Mouse (Mus musculus): ENCODE data around the gene Elavl1. TPM values are rescaled to one million over a fixed set of nuclear protein-coding genes. Genes with fewer than 3 reads are reported as not detected.

Gene Elavl1
- polyA plus RNA-seq, 1 experiment from 2014 or later, result 319 TPM

DNA sequence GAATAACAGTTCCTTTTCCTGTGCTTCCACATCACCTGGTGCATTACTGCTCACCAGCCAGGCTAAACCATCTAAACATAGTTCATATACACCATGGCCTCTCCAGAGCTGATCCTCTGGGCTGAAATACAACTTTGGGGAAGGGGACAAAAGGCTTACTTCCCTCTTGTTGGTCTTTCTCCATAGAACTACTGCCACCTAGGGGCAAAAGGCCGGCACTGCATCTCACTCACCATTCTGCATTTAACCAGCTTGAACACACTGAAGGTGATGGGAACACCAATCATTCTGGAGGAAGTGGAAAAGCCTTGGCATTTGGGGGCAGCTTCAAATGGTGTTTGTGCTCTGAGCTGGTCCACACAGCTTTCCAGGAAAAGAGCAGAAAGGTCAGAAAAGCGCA lies 2.7 kb downstream of the Elavl1 start:
- Histone ChIP-seq H3K4me3 (ENCODE audit: low read depth, low read length) (no peak overlapping the region), H3K27ac (ENCODE audit: low read depth) (no peak overlapping the region), H3K9ac (no peak overlapping the region), H3K4me1 (ENCODE audit: insufficient read depth) (peaks cover 7% of the 10 kb centered on the region), H3K36me3 (ENCODE audit: insufficient read depth) (peaks cover 40% of the 10 kb centered on the region), H3K4me2 (peak overlapping the region; percentile 91; the same call in 1 of the 2 replicates), H3K27me3 (ENCODE audit: insufficient read depth, low read length) (no peaks in the 10 kb centered on the region), H3K9me3 (ENCODE audit: low read depth, low read length) (no peaks in the 10 kb centered on the region)
- WGBS, result 20% methylated on average over 2 of the region's 2 CpGs
- DNase-seq (peak; percentile 94), ATAC-seq (ENCODE audit: insufficient read depth) (no peak)
- peak; percentile 89 for TF ChIP-seq CTCF (IDR thresholded peaks at IDR 0.05; ENCODE audit: low read depth)

DNA sequence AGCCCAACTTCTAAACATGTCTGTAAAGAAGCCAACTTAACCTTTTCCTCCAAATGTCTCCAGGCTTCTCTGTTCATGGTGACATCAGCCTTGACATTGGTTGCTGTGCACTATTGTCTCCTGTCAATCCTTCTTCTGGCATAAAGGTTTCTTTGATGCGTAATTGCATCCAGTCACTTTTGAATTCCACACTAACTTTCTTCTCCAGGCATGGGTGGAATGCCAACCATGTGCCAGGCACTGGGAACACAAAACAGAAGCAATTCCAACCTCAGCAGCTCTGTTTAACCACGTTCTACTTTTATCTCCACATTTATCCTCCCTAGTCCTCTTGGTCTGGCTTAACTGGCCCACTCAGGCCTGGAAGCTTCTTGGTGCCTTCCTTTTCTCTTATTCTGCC lies 4.2 kb downstream of the Elavl1 start:
- Histone ChIP-seq H3K36me3 (ENCODE audit: insufficient read depth) (peaks cover 39% of the 10 kb centered on the region), H3K27ac (ENCODE audit: low read depth) (no peak overlapping the region), H3K4me2 (no peak overlapping the region), H3K27me3 (ENCODE audit: insufficient read depth, low read length) (no peaks in the 10 kb centered on the region), H3K4me1 (ENCODE audit: insufficient read depth) (peaks cover 7% of the 10 kb centered on the region), H3K4me3 (ENCODE audit: low read depth, low read length) (no peak overlapping the region), H3K9me3 (ENCODE audit: low read depth, low read length) (no peaks in the 10 kb centered on the region), H3K9ac (no peak overlapping the region)
- 82% methylated on average over 2 of the region's 2 CpGs for WGBS
- TF ChIP-seq CTCF (IDR thresholded peaks at IDR 0.05; ENCODE audit: low read depth), result no peak
- ATAC-seq (ENCODE audit: insufficient read depth) (no peak), DNase-seq (no peak)

DNA sequence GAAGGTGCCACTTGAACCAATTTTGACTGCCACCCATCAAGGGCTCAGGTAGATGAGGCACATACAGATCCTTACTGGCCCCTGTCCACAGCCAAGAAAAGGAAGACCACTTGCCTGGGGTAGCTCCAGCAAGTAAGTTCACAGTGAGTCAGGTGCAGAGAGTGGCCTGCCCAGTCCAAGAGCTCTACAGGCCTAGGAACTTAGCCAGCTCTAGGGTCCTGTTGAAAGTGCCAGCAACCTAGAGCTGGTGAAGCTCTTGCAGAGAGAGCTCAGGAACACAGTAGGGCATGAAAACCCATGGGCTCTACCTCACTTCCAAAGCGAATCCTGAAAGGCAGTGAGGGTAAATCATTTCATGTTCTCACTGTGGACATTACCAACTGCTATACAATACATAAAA lies 4.8 kb downstream of the Elavl1 start:
- no peaks in the 10 kb centered on the region for H3K27me3 ChIP-seq (ENCODE audit: insufficient read depth, low read length)
- peaks cover 39% of the 10 kb centered on the region for H3K36me3 ChIP-seq (ENCODE audit: insufficient read depth)
- H3K9me3 ChIP-seq (ENCODE audit: low read depth, low read length), result no peaks in the 10 kb centered on the region
- ATAC-seq (ENCODE audit: insufficient read depth) (no peak), DNase-seq (no peak)
- no peak overlapping the region for H3K4me2 ChIP-seq
- peaks cover 7% of the 10 kb centered on the region for H3K4me1 ChIP-seq (ENCODE audit: insufficient read depth)
- no peak for TF ChIP-seq CTCF (IDR thresholded peaks at IDR 0.05; ENCODE audit: low read depth)
- WGBS, result 100% methylated on average over 1 of the region's 1 CpGs
- H3K9ac ChIP-seq, result no peak overlapping the region
- H3K4me3 ChIP-seq (ENCODE audit: low read depth, low read length), result no peak overlapping the region
- no peak overlapping the region for H3K27ac ChIP-seq (ENCODE audit: low read depth)

DNA sequence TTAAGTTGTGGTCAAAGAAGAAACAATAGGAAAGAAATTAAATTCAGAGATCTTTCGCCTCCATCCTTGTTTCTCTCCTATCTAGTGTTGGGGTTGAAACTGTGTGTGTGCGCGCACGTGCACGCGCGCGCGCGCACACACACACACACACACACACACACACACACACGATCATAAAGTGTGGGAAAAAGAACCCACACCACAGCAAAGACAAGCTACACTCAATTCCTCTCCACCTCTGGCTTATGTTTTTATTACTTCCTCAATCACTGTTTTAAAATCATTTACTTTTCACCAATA lies 5.7 kb downstream of the Elavl1 start:
- WGBS, result 95% methylated on average over 11 of the region's 11 CpGs
- ATAC-seq (ENCODE audit: insufficient read depth), result no peak
- peaks cover 7% of the 10 kb centered on the region for H3K4me1 ChIP-seq (ENCODE audit: insufficient read depth)

DNA sequence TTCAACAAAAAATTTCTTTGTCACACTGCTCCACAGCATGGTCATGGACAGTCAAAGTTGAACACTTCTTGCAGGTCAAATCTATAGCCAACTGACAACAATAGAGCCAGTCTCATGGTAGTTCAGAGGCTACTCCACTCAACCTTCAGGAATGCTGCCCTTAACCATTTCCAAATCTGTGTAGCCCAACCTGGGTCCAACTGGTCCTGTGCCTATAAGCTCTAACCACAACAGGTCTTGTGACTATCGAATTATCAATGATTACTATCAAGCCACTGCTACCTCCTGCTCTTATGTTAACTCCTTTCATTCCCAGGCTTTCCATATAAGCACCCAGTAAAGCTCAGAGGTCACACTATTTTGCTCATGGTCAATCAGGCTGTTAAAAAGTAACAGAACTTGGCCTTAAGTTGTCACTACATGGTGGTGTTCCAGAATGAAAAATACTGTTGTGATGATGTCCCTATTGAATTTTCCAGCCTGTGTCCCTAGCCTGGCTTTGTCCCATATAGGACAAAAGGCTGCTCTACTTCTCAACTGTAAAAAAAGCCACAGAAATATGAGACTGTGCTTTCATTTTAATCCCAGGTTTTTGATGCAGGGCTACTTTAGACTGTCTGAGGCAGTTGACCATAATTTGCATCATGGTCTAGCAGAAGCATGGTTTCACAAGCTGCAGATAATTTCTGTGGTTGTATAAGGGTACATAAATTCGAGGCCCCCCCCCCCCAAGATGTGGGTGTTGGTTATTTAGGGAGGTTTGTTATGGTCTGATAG lies 6.2 kb downstream of the Elavl1 start:
- Histone ChIP-seq H3K9me3 (ENCODE audit: low read depth, low read length) (no peaks in the 10 kb centered on the region), H3K4me2 (no peak overlapping the region), H3K27ac (ENCODE audit: low read depth) (no peak overlapping the region), H3K9ac (no peak overlapping the region), H3K36me3 (ENCODE audit: insufficient read depth) (peaks cover 39% of the 10 kb centered on the region), H3K4me1 (ENCODE audit: insufficient read depth) (peaks cover 7% of the 10 kb centered on the region), H3K27me3 (ENCODE audit: insufficient read depth, low read length) (no peaks in the 10 kb centered on the region), H3K4me3 (ENCODE audit: low read depth, low read length) (no peak overlapping the region)
- DNase-seq, result no peak
- no peak for TF ChIP-seq CTCF (IDR thresholded peaks at IDR 0.05; ENCODE audit: low read depth)
- WGBS, result 79% methylated on average over 2 of the region's 2 CpGs
- no peak for ATAC-seq (ENCODE audit: insufficient read depth)

More for the DNA sequence above, 5.7 kb downstream of the Elavl1 start:
- Histone ChIP-seq H3K27me3 (ENCODE audit: insufficient read depth, low read length) (no peaks in the 10 kb centered on the region), H3K9me3 (ENCODE audit: low read depth, low read length) (no peaks in the 10 kb centered on the region), H3K27ac (ENCODE audit: low read depth) (no peak overlapping the region), H3K4me2 (no peak overlapping the region), H3K36me3 (ENCODE audit: insufficient read depth) (peaks cover 39% of the 10 kb centered on the region), H3K9ac (no peak overlapping the region), H3K4me3 (ENCODE audit: low read depth, low read length) (no peak overlapping the region)
- DNase-seq, result no peak
- TF ChIP-seq CTCF (IDR thresholded peaks at IDR 0.05; ENCODE audit: low read depth), result no peak

DNA sequence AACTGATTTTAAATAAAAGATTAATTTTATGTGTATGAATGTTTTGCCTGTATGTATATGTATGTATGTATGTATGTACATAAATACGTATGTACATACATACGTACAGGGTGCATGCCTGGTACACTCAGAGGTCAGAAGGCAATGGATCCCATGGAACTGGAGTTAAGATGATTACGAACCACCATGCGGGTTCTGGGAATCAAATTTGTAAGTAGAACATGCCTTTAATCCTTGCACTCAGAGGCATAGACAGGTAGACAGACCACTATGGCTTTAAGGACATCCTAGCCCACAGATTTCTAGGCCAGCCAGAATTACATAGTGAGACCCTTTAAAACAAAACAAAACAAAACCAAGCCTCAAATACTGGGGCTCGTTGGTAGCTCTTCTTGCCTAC lies 7.1 kb downstream of the Elavl1 start:
- DNase-seq (no peak), ATAC-seq (ENCODE audit: insufficient read depth) (no peak)
- Histone ChIP-seq H3K36me3 (ENCODE audit: insufficient read depth) (peaks cover 39% of the 10 kb centered on the region), H3K9me3 (ENCODE audit: low read depth, low read length) (no peaks in the 10 kb centered on the region), H3K27ac (ENCODE audit: low read depth) (no peak overlapping the region), H3K4me3 (ENCODE audit: low read depth, low read length) (no peak overlapping the region), H3K4me2 (no peak overlapping the region), H3K9ac (no peak overlapping the region), H3K4me1 (ENCODE audit: insufficient read depth) (peaks cover under 1% of the 10 kb centered on the region; the same call in 1 of the 2 replicates), H3K27me3 (ENCODE audit: insufficient read depth, low read length) (no peaks in the 10 kb centered on the region)
- 85% methylated on average over 5 of the region's 5 CpGs for WGBS
- TF ChIP-seq CTCF (IDR thresholded peaks at IDR 0.05; ENCODE audit: low read depth), result no peak

DNA sequence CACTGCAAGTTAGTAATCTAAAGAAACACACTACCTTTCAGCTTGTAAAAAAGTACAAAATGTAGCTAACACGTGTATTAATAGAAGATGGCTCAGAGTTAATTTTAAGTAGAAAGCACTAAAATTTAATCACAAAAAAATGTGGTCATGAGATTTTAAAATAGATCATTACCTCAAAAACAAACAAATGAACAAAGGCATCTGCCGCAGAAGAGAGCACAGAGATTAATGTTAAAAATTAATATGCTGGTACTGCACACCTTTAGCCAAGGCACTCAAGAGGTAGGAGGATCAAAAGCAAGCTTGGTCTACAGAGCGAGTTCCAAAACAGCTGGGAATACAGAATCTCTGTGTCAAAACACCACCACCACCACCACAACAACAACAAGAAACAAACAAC lies 10.4 kb downstream of the Elavl1 start:
- H3K36me3 ChIP-seq (ENCODE audit: insufficient read depth), result peaks cover 39% of the 10 kb centered on the region
- 81% methylated on average over 3 of the region's 3 CpGs for WGBS
- H3K9ac ChIP-seq, result no peak overlapping the region
- H3K27me3 ChIP-seq (ENCODE audit: insufficient read depth, low read length), result no peaks in the 10 kb centered on the region
- H3K4me3 ChIP-seq (ENCODE audit: low read depth, low read length), result no peak overlapping the region
- no peak for TF ChIP-seq CTCF (IDR thresholded peaks at IDR 0.05; ENCODE audit: low read depth)
- no peak overlapping the region for H3K27ac ChIP-seq (ENCODE audit: low read depth)
- no peak for DNase-seq
- no peak for ATAC-seq (ENCODE audit: insufficient read depth)
- H3K9me3 ChIP-seq (ENCODE audit: low read depth, low read length), result no peaks in the 10 kb centered on the region
- H3K4me2 ChIP-seq, result no peak overlapping the region
- H3K4me1 ChIP-seq (ENCODE audit: insufficient read depth), result no peaks in the 10 kb centered on the region
